Mouse (Mus musculus): ENCODE measurements around the gene St8sia6.
"Not testable (repeated sequence)": the region's sequence is repeated elsewhere in the genome, so short reads cannot be mapped to it uniquely, and the experiment has no call there.

St8sia6 gene

GRCm38 (mm10) chr2:13630136-13630832 lies 163.6 kb downstream of the St8sia6 start:
- DNase-seq (ENCODE audit: low read depth): no peak

DNA sequence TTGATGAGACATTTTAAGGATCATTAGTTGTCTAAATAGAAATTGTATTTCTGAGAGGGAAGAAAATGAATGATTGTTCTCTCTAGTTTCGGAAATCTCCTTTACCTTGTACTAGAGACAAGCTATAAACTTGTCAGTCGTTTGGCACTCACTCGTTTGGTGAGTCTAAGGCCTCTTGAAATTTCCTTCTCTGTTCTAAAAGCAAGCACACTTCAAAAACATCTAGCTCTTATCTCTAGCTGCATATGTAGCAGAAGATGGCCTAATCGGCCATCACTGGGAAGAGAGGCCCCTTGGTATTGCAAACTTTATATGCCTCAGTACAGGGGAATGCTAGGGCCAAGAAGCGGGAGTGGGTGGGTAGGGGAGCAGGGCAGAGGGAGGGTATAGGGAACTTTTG lies 190.2 kb downstream of the St8sia6 start:
- DNase-seq (ENCODE audit: low read depth): not testable (repeated sequence)

DNA sequence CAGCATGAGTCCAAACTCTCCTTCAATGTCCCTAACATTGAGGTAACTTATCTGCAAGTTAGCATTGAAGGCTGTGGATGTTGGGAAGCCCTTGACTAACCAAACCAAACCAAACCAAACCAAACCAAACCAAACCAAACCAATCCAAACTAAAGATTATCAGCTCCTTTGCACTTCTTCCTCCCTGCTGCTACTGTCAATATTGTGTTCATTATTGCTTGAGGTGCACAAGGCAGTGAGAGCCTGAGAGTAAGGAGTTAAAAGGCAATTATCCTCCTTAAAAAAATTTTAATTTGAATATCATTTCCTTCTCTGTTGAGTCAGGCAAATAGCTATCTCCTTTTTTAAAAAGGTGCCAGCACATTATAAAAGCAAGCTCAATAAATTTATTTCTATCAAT lies 190.8 kb downstream of the St8sia6 start:
- no peak for DNase-seq (ENCODE audit: low read depth)

Measured in fibroblast of lung, adult 2 months (primary cell).